Mouse (Mus musculus) hindbrain, embryonic 11.5 days (tissue): ENCODE data around the gene Tmem240. TPM values are rescaled to one million over a fixed set of nuclear protein-coding genes. Genes with fewer than 3 reads are reported as not detected.
"Not testable (repeated sequence)": the region's sequence is repeated elsewhere in the genome, so short reads cannot be mapped to it uniquely, and the experiment has no call there.

Experiments
- ATAC-seq: fragments of 200-750 bp; cut with Nextera tagmentation; 2 replicates; pipeline ENCODE4 v1.8.0; 2017; ENCODE audit warnings: mild to moderate bottlenecking, moderate TSS enrichment, moderate library complexity; ENCODE audit not compliant: low FRiP score
- DNase-seq: peaks from one replicate; pipeline ENCODE4 v3.0.0-alpha.2; 2015; ENCODE audit warnings: low spot score
- H3K27ac ChIP-seq: fragments of 300-500 bp; sonication (generic); 2 replicates; pipeline ENCODE4 v1.5.1; 2014; ENCODE audit warnings: mild to moderate bottlenecking, low read depth, low read length
- H3K27me3 ChIP-seq: fragments of 300-500 bp; sonication (generic); 2 replicates; pipeline ENCODE4 v1.6.1; 2014; ENCODE audit warnings: mild to moderate bottlenecking, low read length, moderate library complexity, mixed read lengths; ENCODE audit not compliant: control insufficient read depth, insufficient read depth
- H3K36me3 ChIP-seq: fragments of 300-500 bp; sonication (generic); 2 replicates; pipeline ENCODE4 v1.6.1; 2014; ENCODE audit warnings: mild to moderate bottlenecking, low read length, moderate library complexity, mixed read lengths; ENCODE audit not compliant: control insufficient read depth, insufficient read depth
- H3K4me1 ChIP-seq: fragments of 300-500 bp; sonication (generic); replicated peaks from 2 replicates; pipeline ENCODE4 v1.6.1; 2014; ENCODE audit warnings: low read length, mixed read lengths; ENCODE audit not compliant: control insufficient read depth, insufficient read depth
- H3K4me2 ChIP-seq: fragments of 300-500 bp; sonication (generic); replicated peaks from 2 replicates; pipeline ENCODE4 v1.6.1; 2014; ENCODE audit warnings: mild to moderate bottlenecking, low read depth, low read length
- H3K4me3 ChIP-seq: fragments of 300-500 bp; sonication (generic); 2 replicates; pipeline ENCODE4 v1.5.1; 2014; ENCODE audit warnings: low read depth, low read length
- H3K9ac ChIP-seq: fragments of 300-500 bp; sonication (generic); 2 replicates; pipeline ENCODE4 v1.6.1; 2014; ENCODE audit warnings: low read depth, low read length
- H3K9me3 ChIP-seq: fragments of 300-500 bp; sonication (generic); 2 replicates; pipeline ENCODE4 v1.6.1; 2016; ENCODE audit warnings: low read length; ENCODE audit not compliant: control insufficient read depth
- WGBS: fragments of 180-500 bp; shearing (Covaris S2); extraction: QIAGEN DNeasy Blood & Tissue Kit; methylation state at CpG from one replicate; pipeline ENCODE4 v1.1.7; 2014; 5-methylcytosine and 5-hydroxymethylcytosine counted together
- polyA plus RNA-seq: library from polyadenylated mRNA; unstranded; fragments of >200 nt; fragmentation: Nextera tagmentation; extraction: Ambion mirVana; gene quantifications from 2 replicates; pipeline ENCODE4 v1.2.1, GENCODE M21; 2014

Tmem240 gene
- 0.73 and 0.91 TPM in 2 replicates for polyA plus RNA-seq

GRCm38 (mm10) chr4:155734350-155734941 lies at the start of gene Tmem240:
Gene Tmem240 (plus strand): TSS chr4:155734800.
- H3K27ac ChIP-seq = peak within 1 kb of the TSS; percentile 95
- no peaks in the 10 kb centered on the region for H3K9me3 ChIP-seq
- 2% methylated on average over 25 of the region's 35 CpGs for WGBS
- peak within 1 kb of the TSS; percentile 87 for H3K9ac ChIP-seq
- H3K36me3 ChIP-seq = 0 out of 2 replicates have a peak, but pooled peaks cover 5% of the 10 kb centered on the region
- peak within 1 kb of the TSS; percentile 92 for H3K4me2 ChIP-seq
- peak; percentile 95 for ATAC-seq
- H3K27me3 ChIP-seq = no peaks in the 10 kb centered on the region
- peaks cover 9% of the 10 kb centered on the region; the same call in 1 of the 2 replicates for H3K4me1 ChIP-seq
- peak; percentile 90 for DNase-seq
- H3K4me3 ChIP-seq = peak within 1 kb of the TSS; percentile 66

- not testable (repeated sequence) for H3K9me3 ChIP-seq, H3K9ac ChIP-seq, H3K4me1 ChIP-seq, H3K4me3 ChIP-seq, DNase-seq, H3K27me3 ChIP-seq, H3K27ac ChIP-seq, H3K36me3 ChIP-seq, ATAC-seq, H3K4me2 ChIP-seq
- 84% methylated on average over 4 of the region's 4 CpGs for WGBS
Observed at GRCm38 (mm10) chr4:155687764-155688163, 46.8 kb upstream of the Tmem240 start.

- 81% methylated on average over 12 of the region's 12 CpGs for WGBS
Observed at GRCm38 (mm10) chr4:155690571-155691375, 43.8 kb upstream of the Tmem240 start.

DNA sequence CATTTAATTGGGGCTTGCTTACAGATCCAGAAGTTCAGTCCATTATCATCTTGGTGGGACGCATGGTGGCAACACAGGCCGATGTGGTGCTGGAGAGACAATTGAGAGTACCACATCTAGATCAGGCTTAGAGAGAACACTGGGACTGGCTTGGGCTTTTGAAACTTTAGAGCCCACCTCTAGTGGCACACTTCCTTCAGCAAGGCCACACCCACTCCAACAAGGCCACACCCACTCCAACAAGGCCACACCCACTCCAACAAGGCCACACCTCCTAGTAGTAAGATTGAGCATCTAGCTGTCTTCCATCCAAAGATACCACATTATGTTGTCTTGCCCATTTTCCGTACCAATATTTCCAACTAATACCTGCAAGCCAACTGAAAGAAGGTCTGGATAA lies 42.2 kb upstream of the Tmem240 start:
- Histone ChIP-seq H3K36me3 (no peaks in the 10 kb centered on the region), H3K27me3 (peaks cover 12% of the 10 kb centered on the region), H3K4me3 (no peak overlapping the region), H3K9me3 (no peaks in the 10 kb centered on the region), H3K27ac (no peak overlapping the region), H3K4me1 (no peaks in the 10 kb centered on the region; the same call in 1 of the 2 replicates), H3K9ac (no peak overlapping the region), H3K4me2 (no peak overlapping the region)
- DNase-seq (no peak), ATAC-seq (no peak)
- WGBS = 95% methylated on average over 3 of the region's 3 CpGs

More at GRCm38 (mm10) chr4:155690571-155691375, 43.8 kb upstream of the Tmem240 start:
- ATAC-seq (no peak), DNase-seq (no peak)
- H3K27ac ChIP-seq = no peak overlapping the region
- no peaks in the 10 kb centered on the region for H3K36me3 ChIP-seq
- H3K4me3 ChIP-seq = no peak overlapping the region
- H3K27me3 ChIP-seq = peaks cover 10% of the 10 kb centered on the region
- H3K4me2 ChIP-seq = no peak overlapping the region
- no peaks in the 10 kb centered on the region for H3K9me3 ChIP-seq
- no peaks in the 10 kb centered on the region; the same call in 1 of the 2 replicates for H3K4me1 ChIP-seq
- H3K9ac ChIP-seq = no peak overlapping the region

GRCm38 (mm10) chr4:155694111-155694481 lies 40.5 kb upstream of the Tmem240 start, which contains the start of gene Fndc10:
Gene Fndc10 (plus strand): TSS chr4:155694342.
- peak within 1 kb of the TSS; percentile 69; the same call in 1 of the 2 replicates for H3K27ac ChIP-seq
- H3K9me3 ChIP-seq = no peaks in the 10 kb centered on the region
- peak within 1 kb of the TSS; percentile 93 for H3K4me2 ChIP-seq
- ATAC-seq (peak; percentile 83), DNase-seq (peak; percentile 80)
- WGBS = under 1% methylated on average over 24 of the region's 47 CpGs
- H3K4me1 ChIP-seq = no peaks in the 10 kb centered on the region; the same call in 1 of the 2 replicates
- H3K36me3 ChIP-seq = no peaks in the 10 kb centered on the region
- H3K27me3 ChIP-seq = peaks cover 12% of the 10 kb centered on the region
- peak within 1 kb of the TSS; percentile 80 for H3K9ac ChIP-seq
- H3K4me3 ChIP-seq = peak within 1 kb of the TSS; percentile 67

- H3K27me3 ChIP-seq = peaks cover 12% of the 10 kb centered on the region
- ATAC-seq (peak; percentile 69; the same call in 1 of the 2 replicates), DNase-seq (peak; percentile 76)
- 1% methylated on average over 78 of the region's 92 CpGs for WGBS
- H3K9me3 ChIP-seq = no peaks in the 10 kb centered on the region
- H3K36me3 ChIP-seq = no peaks in the 10 kb centered on the region
- peak overlapping the region; percentile 69; the same call in 1 of the 2 replicates for H3K27ac ChIP-seq
- peak overlapping the region; percentile 80 for H3K9ac ChIP-seq
- no peaks in the 10 kb centered on the region; the same call in 1 of the 2 replicates for H3K4me1 ChIP-seq
- peak overlapping the region; percentile 93 for H3K4me2 ChIP-seq
- H3K4me3 ChIP-seq = peak overlapping the region; percentile 67
Observed at GRCm38 (mm10) chr4:155694482-155695401, 39.9 kb upstream of the Tmem240 start.

GRCm38 (mm10) chr4:155695531-155696062 lies 39.0 kb upstream of the Tmem240 start:
- H3K4me3 ChIP-seq = peak overlapping the region; percentile 67; the same call in 1 of the 2 replicates
- H3K27ac ChIP-seq = no peak overlapping the region
- ATAC-seq = no peak

More at GRCm38 (mm10) chr4:155695531-155696062, 39.0 kb upstream of the Tmem240 start:
- WGBS = 84% methylated on average over 4 of the region's 4 CpGs
- Histone ChIP-seq H3K4me1 (no peaks in the 10 kb centered on the region; the same call in 1 of the 2 replicates), H3K36me3 (no peaks in the 10 kb centered on the region), H3K9me3 (no peaks in the 10 kb centered on the region), H3K4me2 (peak overlapping the region; percentile 93), H3K27me3 (peaks cover 12% of the 10 kb centered on the region), H3K9ac (no peak overlapping the region)
- no peak for DNase-seq
